Mouse (Mus musculus) kidney, embryonic 14.5 days (tissue): ENCODE measurements around the gene Hmcn1. TPM values are rescaled to one million over a fixed set of nuclear protein-coding genes. Genes with fewer than 3 reads are reported as not detected.

Experiments
- ATAC-seq: fragments of 200-750 bp; cut with Nextera tagmentation; 2 replicates; pipeline ENCODE4 v1.8.0; 2017; ENCODE audit warnings: moderate number of reproducible peaks, mild to moderate bottlenecking, moderate TSS enrichment, moderate library complexity; ENCODE audit not compliant: low FRiP score, low TSS enrichment
- H3K27ac ChIP-seq: fragments of 300-500 bp; sonication (generic); 2 replicates; pipeline ENCODE4 v1.5.1; 2014; ENCODE audit warnings: low read depth, mild to moderate bottlenecking, low read length, moderate library complexity, mixed read lengths
- H3K27me3 ChIP-seq: fragments of 300-500 bp; sonication (generic); 2 replicates; pipeline ENCODE4 v1.6.1; 2014; ENCODE audit warnings: mild to moderate bottlenecking, low read length; ENCODE audit not compliant: control insufficient read depth, insufficient read depth
- H3K36me3 ChIP-seq: fragments of 300-500 bp; sonication (generic); 2 replicates; pipeline ENCODE4 v1.6.1; 2014; ENCODE audit warnings: low read length, mixed read lengths; ENCODE audit not compliant: control insufficient read depth, insufficient read depth
- H3K4me1 ChIP-seq: fragments of 300-500 bp; sonication (generic); 2 replicates; pipeline ENCODE4 v1.6.1; 2014; ENCODE audit warnings: low read length, mixed read lengths; ENCODE audit not compliant: control insufficient read depth, insufficient read depth
- H3K4me2 ChIP-seq: fragments of 300-500 bp; sonication (generic); replicated peaks from 2 replicates; pipeline ENCODE4 v1.6.1; 2014; ENCODE audit warnings: low read depth, mild to moderate bottlenecking, low read length
- H3K4me3 ChIP-seq: fragments of 300-500 bp; sonication (generic); 2 replicates; pipeline ENCODE4 v1.5.1; 2014; ENCODE audit warnings: mild to moderate bottlenecking, low read length
- H3K9ac ChIP-seq: fragments of 300-500 bp; sonication (generic); 2 replicates; pipeline ENCODE4 v1.6.1; 2014; ENCODE audit warnings: low read depth, mild to moderate bottlenecking, low read length, moderate library complexity
- H3K9me3 ChIP-seq: fragments of 300-500 bp; sonication (generic); 2 replicates; pipeline ENCODE4 v1.6.1; 2016; ENCODE audit warnings: low read length; ENCODE audit not compliant: control insufficient read depth
- WGBS: fragments of 180-500 bp; shearing (Covaris S2); extraction: QIAGEN DNeasy Blood & Tissue Kit; methylation state at CpG from one replicate; pipeline ENCODE4 v1.1.7; 2014; 5-methylcytosine and 5-hydroxymethylcytosine counted together
- polyA plus RNA-seq: library from polyadenylated mRNA; unstranded; fragments of >200 nt; fragmentation: Nextera tagmentation; extraction: Ambion mirVana; gene quantifications from 2 replicates; pipeline ENCODE4 v1.2.1, GENCODE M21; 2014

Gene Hmcn1
- polyA plus RNA-seq, 1 experiment from 2014 or later: 34.0 TPM

DNA sequence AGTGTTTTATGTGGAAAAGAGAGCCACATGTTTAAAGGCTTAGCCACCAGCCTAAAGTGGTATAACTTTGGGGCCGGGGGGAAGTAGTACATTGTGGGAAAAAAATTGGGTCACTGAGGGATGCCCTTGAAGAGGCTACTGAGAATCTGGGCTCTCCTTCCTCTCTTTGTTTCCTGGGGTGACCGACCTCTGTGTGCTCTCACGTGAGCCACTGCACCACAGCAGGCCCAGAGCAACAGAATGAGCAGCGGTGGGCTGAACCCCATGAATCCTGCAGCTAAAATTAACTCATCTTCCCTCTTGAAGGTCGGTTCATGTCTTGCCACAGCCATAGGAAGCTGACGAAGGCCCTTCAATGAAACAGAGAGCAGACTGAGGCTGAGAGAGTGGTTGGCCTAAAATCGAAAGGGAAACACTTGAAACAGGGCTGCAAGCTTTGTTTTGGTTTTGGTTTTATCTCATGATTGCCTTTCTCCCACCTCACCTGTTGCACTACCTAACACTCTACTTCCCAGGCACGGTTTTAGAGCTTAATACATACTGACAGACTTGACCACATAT, 8.7 kb upstream of the Hmcn1 start:
- Histone ChIP-seq H3K4me3 (no peak overlapping the region), H3K27me3 (no peaks in the 10 kb centered on the region), H3K27ac (no peak overlapping the region), H3K36me3 (no peaks in the 10 kb centered on the region), H3K9me3 (no peaks in the 10 kb centered on the region), H3K4me1 (0 out of 2 replicates have a peak, but pooled peaks cover 10% of the 10 kb centered on the region), H3K4me2 (no peak overlapping the region), H3K9ac (no peak overlapping the region)
- ATAC-seq: no peak
- 84% methylated on average over 8 of the region's 8 CpGs for WGBS

DNA sequence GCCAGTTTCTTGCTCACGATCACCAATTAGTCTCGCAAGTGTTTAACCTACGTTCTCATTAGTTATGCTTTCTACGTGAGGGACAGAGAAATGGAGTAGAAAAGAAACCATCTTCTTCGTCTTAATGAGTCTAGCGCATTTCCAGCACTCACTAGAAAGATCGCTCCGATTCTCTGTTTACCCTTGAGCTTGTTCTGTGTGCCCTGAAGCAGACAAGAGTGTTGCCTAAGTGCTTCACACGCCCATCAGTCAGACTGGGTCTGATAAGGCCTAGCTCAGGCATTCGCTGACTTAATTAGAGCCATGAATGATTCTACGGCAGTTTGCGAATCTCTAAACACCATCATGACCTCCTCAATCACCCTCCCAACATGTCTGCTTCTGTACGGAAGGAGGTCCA, 7.5 kb upstream of the Hmcn1 start:
- Histone ChIP-seq H3K27me3 (no peaks in the 10 kb centered on the region), H3K9ac (no peak overlapping the region), H3K4me1 (0 out of 2 replicates have a peak, but pooled peaks cover 9% of the 10 kb centered on the region), H3K36me3 (no peaks in the 10 kb centered on the region), H3K4me2 (no peak overlapping the region), H3K9me3 (peaks cover 4% of the 10 kb centered on the region; the same call in 1 of the 2 replicates), H3K4me3 (no peak overlapping the region), H3K27ac (no peak overlapping the region)
- ATAC-seq: no peak
- WGBS: 69% methylated on average over 13 of the region's 13 CpGs

DNA sequence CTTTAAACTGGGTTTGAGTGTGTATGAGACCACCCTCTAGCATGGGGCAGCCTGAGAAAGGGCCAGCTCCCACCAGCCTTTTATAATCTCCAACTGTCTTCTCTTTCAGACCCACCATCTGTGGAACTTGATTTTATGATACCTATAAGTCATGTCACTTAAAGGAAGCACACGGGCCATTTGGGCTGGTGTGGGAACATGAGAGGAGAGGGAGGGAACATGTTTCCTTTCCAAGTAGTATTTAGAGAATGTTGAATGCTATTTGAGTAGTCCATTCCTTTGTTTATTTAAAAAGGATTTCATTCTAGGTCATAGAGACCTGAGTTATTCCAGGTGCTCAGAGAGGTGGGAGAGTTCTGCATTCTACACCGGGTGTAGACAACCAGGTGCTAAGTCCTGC, 1.4 kb upstream of the Hmcn1 start:
- H3K27me3 ChIP-seq: no peaks in the 10 kb centered on the region
- ATAC-seq: peak; percentile 61
- H3K36me3 ChIP-seq: no peaks in the 10 kb centered on the region
- peaks cover 23% of the 10 kb centered on the region for H3K4me1 ChIP-seq
- no peak overlapping the region for H3K4me3 ChIP-seq
- no peak overlapping the region for H3K4me2 ChIP-seq
- no peak overlapping the region for H3K9ac ChIP-seq
- peaks cover 4% of the 10 kb centered on the region; the same call in 1 of the 2 replicates for H3K9me3 ChIP-seq
- H3K27ac ChIP-seq: peak overlapping the region; percentile 5; the same call in 1 of the 2 replicates
- WGBS: 17% methylated on average over 2 of the region's 2 CpGs

- H3K27me3 ChIP-seq: no peaks in the 10 kb centered on the region
- WGBS: under 1% methylated on average over 6 of the region's 6 CpGs
- no peak; the same call in 1 of the 2 replicates for ATAC-seq
- no peaks in the 10 kb centered on the region for H3K36me3 ChIP-seq
- peaks cover 23% of the 10 kb centered on the region for H3K4me1 ChIP-seq
- H3K27ac ChIP-seq: peak overlapping the region; percentile 92
- H3K4me3 ChIP-seq: peak overlapping the region; percentile 72
- H3K4me2 ChIP-seq: peak overlapping the region; percentile 77
- H3K9me3 ChIP-seq: peaks cover 4% of the 10 kb centered on the region; the same call in 1 of the 2 replicates
- peak overlapping the region; percentile 86 for H3K9ac ChIP-seq
These were observed 499 bp downstream of the Hmcn1 start for GRCm38 (mm10) chr1:150992711-150993161.

GRCm38 (mm10) chr1:150991745-150992554, 1.3 kb downstream of the Hmcn1 start:
- H3K4me2 ChIP-seq: peak overlapping the region; percentile 77
- peak; percentile 6; the same call in 1 of the 2 replicates for ATAC-seq

GRCm38 (mm10) chr1:150984888-150985287, 8.3 kb downstream of the Hmcn1 start:
- Histone ChIP-seq H3K9me3 (no peaks in the 10 kb centered on the region), H3K4me1 (no peaks in the 10 kb centered on the region), H3K36me3 (no peaks in the 10 kb centered on the region), H3K9ac (no peak overlapping the region), H3K4me2 (no peak overlapping the region), H3K27ac (no peak overlapping the region), H3K27me3 (no peaks in the 10 kb centered on the region), H3K4me3 (no peak overlapping the region)
- WGBS: 69% methylated on average over 4 of the region's 4 CpGs
- ATAC-seq: no peak

More at GRCm38 (mm10) chr1:150991745-150992554, 1.3 kb downstream of the Hmcn1 start:
- H3K27me3 ChIP-seq: no peaks in the 10 kb centered on the region
- H3K36me3 ChIP-seq: no peaks in the 10 kb centered on the region
- H3K27ac ChIP-seq: peak overlapping the region; percentile 92; the same call in 1 of the 2 replicates
- H3K4me3 ChIP-seq: peak overlapping the region; percentile 72
- under 1% methylated on average over 10 of the region's 10 CpGs for whole genome bisulfite sequencing
- peaks cover 23% of the 10 kb centered on the region for H3K4me1 ChIP-seq
- H3K9ac ChIP-seq: peak overlapping the region; percentile 86
- H3K9me3 ChIP-seq: peaks cover 4% of the 10 kb centered on the region; the same call in 1 of the 2 replicates

DNA sequence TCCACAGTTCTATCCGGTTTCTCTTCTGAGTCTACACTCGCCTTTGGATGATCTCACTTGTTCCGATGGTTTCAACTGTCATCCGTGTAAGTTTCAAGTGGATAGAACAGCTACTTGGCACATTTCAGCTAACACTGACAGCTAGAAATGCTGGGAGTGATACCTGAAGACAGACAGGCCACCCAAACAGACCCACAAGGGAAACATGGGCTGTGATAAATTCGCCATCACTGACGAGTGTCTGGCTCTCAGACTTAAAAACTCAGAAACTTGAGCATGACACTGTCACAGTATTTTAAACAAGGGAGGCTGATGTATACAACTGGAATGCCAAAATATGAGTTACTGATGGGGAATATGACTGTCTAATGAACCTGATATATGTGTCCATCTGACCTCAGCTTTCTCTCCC, 9.1 kb downstream of the Hmcn1 start:
- no peaks in the 10 kb centered on the region for H3K9me3 ChIP-seq
- no peak overlapping the region for H3K4me3 ChIP-seq
- no peaks in the 10 kb centered on the region for H3K4me1 ChIP-seq
- no peaks in the 10 kb centered on the region for H3K27me3 ChIP-seq
- H3K27ac ChIP-seq: no peak overlapping the region
- ATAC-seq: no peak
- no peak overlapping the region for H3K9ac ChIP-seq
- WGBS: 73% methylated on average over 6 of the region's 6 CpGs
- no peaks in the 10 kb centered on the region for H3K36me3 ChIP-seq
- H3K4me2 ChIP-seq: no peak overlapping the region

DNA sequence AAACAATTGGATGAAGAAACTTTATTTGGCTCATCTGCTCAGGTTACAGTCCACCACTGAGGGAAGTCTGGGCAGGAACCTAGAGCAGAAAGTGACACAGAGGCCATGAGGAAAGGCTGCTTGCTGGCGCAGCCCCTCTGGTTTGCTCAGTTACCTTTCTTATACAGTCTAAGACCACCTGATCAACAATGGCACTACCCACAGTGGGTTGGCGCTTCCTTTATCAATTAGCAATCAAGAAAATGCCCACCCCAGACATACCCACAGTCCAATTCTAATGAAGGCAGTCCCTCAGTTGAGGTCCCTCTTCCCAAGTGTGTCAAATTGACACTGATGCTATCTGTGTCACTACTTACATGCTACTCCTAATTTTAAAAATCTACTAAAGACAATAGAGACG, 14.6 kb downstream of the Hmcn1 start:
- H3K27ac ChIP-seq: no peak overlapping the region
- H3K4me2 ChIP-seq: no peak overlapping the region
- no peak overlapping the region for H3K4me3 ChIP-seq
- ATAC-seq: no peak
- no peaks in the 10 kb centered on the region for H3K36me3 ChIP-seq
- no peak overlapping the region for H3K9ac ChIP-seq
- 81% methylated on average over 3 of the region's 3 CpGs for WGBS
- H3K9me3 ChIP-seq: no peaks in the 10 kb centered on the region
- peaks cover 5% of the 10 kb centered on the region; the same call in 1 of the 2 replicates for H3K4me1 ChIP-seq
- no peaks in the 10 kb centered on the region for H3K27me3 ChIP-seq

- WGBS: 2% methylated on average over 2 of the region's 2 CpGs
- Histone ChIP-seq H3K9ac (no peak overlapping the region), H3K9me3 (no peaks in the 10 kb centered on the region), H3K27ac (no peak overlapping the region), H3K4me2 (no peak overlapping the region), H3K4me3 (no peak overlapping the region), H3K27me3 (no peaks in the 10 kb centered on the region), H3K36me3 (no peaks in the 10 kb centered on the region), H3K4me1 (peaks cover 5% of the 10 kb centered on the region; the same call in 1 of the 2 replicates)
- ATAC-seq: no peak
These were observed 17.0 kb downstream of the Hmcn1 start for GRCm38 (mm10) chr1:150976263-150976662.
